Mouse (Mus musculus): ENCODE data around the gene Lin7c. TPM values are rescaled to one million over a fixed set of nuclear protein-coding genes. Genes with fewer than 3 reads are reported as not detected.

Gene Lin7c
- polyA plus RNA-seq, 2 experiments = 7.2 to 17.3 TPM

DNA sequence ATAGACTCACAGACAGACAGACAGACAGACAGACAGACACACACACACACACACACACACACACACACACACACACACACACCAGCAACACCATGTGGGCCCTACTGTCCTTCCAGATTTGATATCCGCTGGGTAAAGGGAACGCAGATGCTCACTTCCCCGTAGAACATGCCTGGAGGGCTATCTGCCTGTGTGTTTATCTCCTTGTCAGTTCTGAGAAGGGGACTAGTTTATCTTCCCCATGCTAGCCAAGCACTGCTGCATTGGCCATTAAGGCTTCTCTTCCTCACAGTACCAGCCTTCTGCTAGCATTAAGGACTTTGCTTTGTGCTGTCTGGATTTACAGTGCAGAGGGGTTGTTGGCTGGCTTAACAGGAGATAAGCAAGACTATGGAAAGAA is 38.6 kb downstream of the Lin7c start:
- H3K27me3 ChIP-seq (ENCODE audit: control insufficient read depth, insufficient read depth, low read length) = no peaks in the 10 kb centered on the region
- H3K9ac ChIP-seq (replicated peaks) = no peak overlapping the region
- WGBS (ENCODE audit: insufficient replicate concordance) = 24% methylated on average over 3 of the region's 3 CpGs
- TF ChIP-seq EP300 (IDR thresholded peaks at IDR 0.05; ENCODE audit: low read depth) = no peak
- no peak for TF ChIP-seq CTCF (IDR thresholded peaks at IDR 0.05; ENCODE audit: low read depth)
- no peak overlapping the region for H3K4me3 ChIP-seq (ENCODE audit: insufficient read depth in 1 of 2, low read depth in 2 of 2, low read length in 2 of 2)
- H3K27ac ChIP-seq = no peak overlapping the region
- DNase-seq (ENCODE audit: low read depth in 3 of 3, low spot score in 3 of 3) (no peak), ATAC-seq (ENCODE audit: insufficient read depth) (peak; percentile 53)
- H3K36me3 ChIP-seq (replicated peaks; ENCODE audit: control insufficient read depth, insufficient read depth, low read depth) = no peaks in the 10 kb centered on the region
- peaks cover 3 to 11% of the 10 kb centered on the region in 2 experiments; a peak in 3 of 4 replicates for H3K4me1 ChIP-seq (replicated peaks; ENCODE audit: control insufficient read depth in 2 of 2, insufficient read depth in 2 of 2, low read length in 1 of 2)
- no peak overlapping the region for H3K4me2 ChIP-seq (ENCODE audit: low read depth)
- no peaks in the 10 kb centered on the region for H3K9me3 ChIP-seq (ENCODE audit: control insufficient read depth, low read length)

DNA sequence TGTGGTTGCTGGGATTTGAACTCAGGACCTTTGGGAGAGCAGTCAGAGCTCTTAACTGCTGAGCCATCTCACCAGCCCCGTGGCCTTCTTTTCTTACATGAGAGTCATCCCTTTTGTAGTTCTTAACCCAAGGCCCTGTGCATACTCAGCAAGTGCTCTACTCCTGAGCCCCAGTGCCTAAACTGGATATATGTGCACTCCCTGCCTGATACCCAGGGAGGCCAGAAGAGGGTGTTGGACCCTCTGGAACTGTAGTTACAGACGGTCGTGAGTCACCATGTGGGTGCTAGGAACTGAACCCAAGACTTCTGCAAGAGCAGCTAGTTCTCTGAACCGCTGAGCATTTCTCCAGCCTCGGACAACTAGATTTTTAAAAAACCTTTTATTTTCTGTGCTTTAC is 39.7 kb downstream of the Lin7c start:
- DNase-seq (ENCODE audit: low read depth in 3 of 3, low spot score in 3 of 3) (no peak), ATAC-seq (ENCODE audit: insufficient read depth) (no peak)
- TF ChIP-seq EP300 (IDR thresholded peaks at IDR 0.05; ENCODE audit: low read depth) (no peak), CTCF (IDR thresholded peaks at IDR 0.05; ENCODE audit: low read depth) (no peak)
- WGBS (ENCODE audit: insufficient replicate concordance) = 81% methylated on average over 5 of the region's 5 CpGs
- H3K9ac ChIP-seq (replicated peaks) = no peak overlapping the region
- H3K4me1 ChIP-seq (replicated peaks; ENCODE audit: control insufficient read depth in 2 of 2, insufficient read depth in 2 of 2, low read length in 1 of 2) = peaks cover 3 to 11% of the 10 kb centered on the region in 2 experiments; a peak in 3 of 4 replicates
- no peak overlapping the region for H3K27ac ChIP-seq
- H3K27me3 ChIP-seq (ENCODE audit: control insufficient read depth, insufficient read depth, low read length) = no peaks in the 10 kb centered on the region
- H3K4me3 ChIP-seq (ENCODE audit: insufficient read depth in 1 of 2, low read depth in 2 of 2, low read length in 2 of 2) = no peak overlapping the region
- no peaks in the 10 kb centered on the region for H3K9me3 ChIP-seq (ENCODE audit: control insufficient read depth, low read length)
- no peak overlapping the region for H3K4me2 ChIP-seq (ENCODE audit: low read depth)
- no peaks in the 10 kb centered on the region for H3K36me3 ChIP-seq (replicated peaks; ENCODE audit: control insufficient read depth, insufficient read depth, low read depth)

DNA sequence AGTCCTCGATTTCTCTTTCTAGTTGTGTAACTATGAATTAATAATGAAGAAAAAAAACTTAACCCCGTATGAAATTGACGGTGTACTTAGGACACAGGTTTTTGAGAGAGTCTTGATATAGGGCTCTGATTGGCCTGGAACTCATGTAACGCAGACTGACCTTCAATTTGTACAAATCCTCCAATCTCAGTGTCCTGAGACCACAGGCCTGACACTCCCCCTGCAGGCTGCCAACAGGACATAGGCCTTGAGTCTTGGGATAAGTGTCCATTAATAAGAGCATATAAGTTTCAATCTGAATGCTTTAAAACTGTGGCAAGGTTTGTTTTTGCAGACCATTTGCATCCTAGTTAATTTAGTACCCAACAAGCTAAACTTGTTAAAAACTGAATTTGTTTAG is 40.1 kb downstream of the Lin7c start:
- DNase-seq (ENCODE audit: low read depth in 3 of 3, low spot score in 3 of 3) (no peak), ATAC-seq (ENCODE audit: insufficient read depth) (no peak)
- 81% methylated on average over 4 of the region's 4 CpGs for WGBS (ENCODE audit: insufficient replicate concordance)
- no peaks in the 10 kb centered on the region for H3K36me3 ChIP-seq (replicated peaks; ENCODE audit: control insufficient read depth, insufficient read depth, low read depth)
- no peak overlapping the region for H3K9ac ChIP-seq (replicated peaks)
- H3K27ac ChIP-seq = no peak overlapping the region
- no peak overlapping the region for H3K4me3 ChIP-seq (ENCODE audit: insufficient read depth in 1 of 2, low read depth in 2 of 2, low read length in 2 of 2)
- no peaks in the 10 kb centered on the region for H3K27me3 ChIP-seq (ENCODE audit: control insufficient read depth, insufficient read depth, low read length)
- H3K4me2 ChIP-seq (ENCODE audit: low read depth) = no peak overlapping the region
- H3K4me1 ChIP-seq (replicated peaks; ENCODE audit: control insufficient read depth in 2 of 2, insufficient read depth in 2 of 2, low read length in 1 of 2) = peaks cover 3 to 11% of the 10 kb centered on the region in 2 experiments; a peak in 3 of 4 replicates
- no peaks in the 10 kb centered on the region for H3K9me3 ChIP-seq (ENCODE audit: control insufficient read depth, low read length)
- TF ChIP-seq EP300 (IDR thresholded peaks at IDR 0.05; ENCODE audit: low read depth) (no peak), CTCF (IDR thresholded peaks at IDR 0.05; ENCODE audit: low read depth) (peak; percentile 35; the same call in 1 of the 2 replicates)

DNA sequence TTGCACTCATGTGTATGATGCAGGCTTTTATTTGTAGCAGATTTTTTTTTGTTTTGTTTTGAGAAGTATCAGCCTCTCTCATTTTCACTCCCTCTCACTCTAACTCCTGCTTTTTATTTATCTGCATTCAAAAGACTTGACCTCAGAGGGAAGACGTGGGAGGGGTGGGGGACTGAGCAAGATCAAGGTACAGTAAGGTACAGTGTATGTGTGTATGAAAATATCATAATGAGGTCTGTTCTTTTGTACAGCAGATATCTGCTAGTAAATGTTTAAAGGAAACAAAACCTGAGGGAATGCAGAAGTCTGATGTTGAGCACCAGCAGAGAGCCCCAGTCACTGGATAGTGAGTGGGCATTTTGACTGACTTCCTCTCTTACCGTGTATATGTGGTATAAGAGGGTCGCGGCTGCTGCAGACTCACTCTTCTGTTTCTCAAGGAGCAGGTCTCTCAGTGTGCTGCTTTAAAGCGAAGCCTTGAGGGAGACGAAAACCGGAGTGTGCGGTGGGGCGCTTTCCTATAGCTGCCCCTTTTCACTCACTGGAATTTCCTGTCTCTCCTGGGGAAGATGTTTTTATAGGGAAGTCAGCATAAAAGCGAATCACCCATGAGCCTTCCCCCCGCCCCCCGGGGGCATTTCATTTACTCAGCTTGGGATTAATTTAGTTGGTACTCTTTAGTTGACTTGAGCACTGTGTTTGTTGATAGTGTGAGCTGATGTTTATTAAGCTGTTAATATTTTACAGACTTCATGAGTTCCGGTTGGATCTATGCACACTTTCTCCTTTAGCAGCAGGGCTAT is 41.5 kb downstream of the Lin7c start:
- DNase-seq (ENCODE audit: low read depth in 3 of 3, low spot score in 3 of 3) (no peak), ATAC-seq (ENCODE audit: insufficient read depth) (peak; percentile 36; the same call in 1 of the 2 replicates)
- Histone ChIP-seq H3K4me2 (ENCODE audit: low read depth) (peak overlapping the region; percentile 49), H3K27me3 (ENCODE audit: control insufficient read depth, insufficient read depth, low read length) (no peaks in the 10 kb centered on the region), H3K4me3 (ENCODE audit: insufficient read depth in 1 of 2, low read depth in 2 of 2, low read length in 2 of 2) (peak overlapping the region; percentile 20 to 30; a peak in 2 of 4 replicates), H3K4me1 (replicated peaks; ENCODE audit: control insufficient read depth in 2 of 2, insufficient read depth in 2 of 2, low read length in 1 of 2) (peaks cover 3 to 11% of the 10 kb centered on the region in 2 experiments; a peak in 3 of 4 replicates), H3K9ac (replicated peaks) (no peak overlapping the region), H3K27ac (no peak overlapping the region), H3K9me3 (ENCODE audit: control insufficient read depth, low read length) (no peaks in the 10 kb centered on the region), H3K36me3 (replicated peaks; ENCODE audit: control insufficient read depth, insufficient read depth, low read depth) (no peaks in the 10 kb centered on the region)
- WGBS (ENCODE audit: insufficient replicate concordance) = 22% methylated on average over 13 of the region's 13 CpGs
- no peak for TF ChIP-seq CTCF (IDR thresholded peaks at IDR 0.05; ENCODE audit: low read depth)
- TF ChIP-seq EP300 (IDR thresholded peaks at IDR 0.05; ENCODE audit: low read depth) = no peak

DNA sequence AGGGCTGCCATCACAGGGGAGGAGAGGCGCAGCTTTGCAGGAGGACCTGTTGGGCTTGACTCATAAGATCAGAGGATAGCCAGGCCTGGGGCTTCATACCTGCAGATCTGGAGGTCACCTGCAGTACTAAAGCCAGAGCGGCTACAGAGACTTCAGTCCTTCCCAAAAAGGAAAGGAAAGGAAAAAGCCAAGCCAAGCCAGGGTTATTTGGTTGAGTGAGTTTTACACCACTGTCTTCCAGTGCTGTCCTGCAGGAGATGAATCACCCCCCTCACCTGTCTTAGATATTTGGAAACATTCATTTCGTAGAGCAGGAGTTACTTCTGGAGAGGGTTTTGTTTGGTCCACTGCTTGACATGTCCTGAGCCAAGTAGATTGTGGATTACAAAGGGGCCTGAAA is 42.5 kb downstream of the Lin7c start:
- H3K27ac ChIP-seq = no peak overlapping the region
- H3K4me1 ChIP-seq (replicated peaks; ENCODE audit: control insufficient read depth in 2 of 2, insufficient read depth in 2 of 2, low read length in 1 of 2) = peaks cover 3 to 11% of the 10 kb centered on the region in 2 experiments; a peak in 3 of 4 replicates
- peak overlapping the region; percentile 8 for H3K4me2 ChIP-seq (ENCODE audit: low read depth)
- H3K9me3 ChIP-seq (ENCODE audit: control insufficient read depth, low read length) = no peaks in the 10 kb centered on the region
- ATAC-seq (ENCODE audit: insufficient read depth) = no peak
- H3K4me3 ChIP-seq (ENCODE audit: insufficient read depth in 1 of 2, low read depth in 2 of 2, low read length in 2 of 2) = no peak overlapping the region
- no peak for DNase-seq (ENCODE audit: low read depth in 3 of 3, low spot score in 3 of 3)
- TF ChIP-seq EP300 (IDR thresholded peaks at IDR 0.05; ENCODE audit: low read depth) (no peak), CTCF (IDR thresholded peaks at IDR 0.05; ENCODE audit: low read depth) (no peak)
- H3K27me3 ChIP-seq (ENCODE audit: control insufficient read depth, insufficient read depth, low read length) = no peaks in the 10 kb centered on the region
- no peak overlapping the region for H3K9ac ChIP-seq (replicated peaks)
- 72% methylated on average over 3 of the region's 3 CpGs for WGBS (ENCODE audit: insufficient replicate concordance)
- H3K36me3 ChIP-seq (replicated peaks; ENCODE audit: control insufficient read depth, insufficient read depth, low read depth) = no peaks in the 10 kb centered on the region
